Mouse (Mus musculus) neural tube, embryonic 14.5 days (tissue): ENCODE measurements around the gene Csnk2a2. TPM values are rescaled to one million over a fixed set of nuclear protein-coding genes. Genes with fewer than 3 reads are reported as not detected.

ENCODE experiments used
- ATAC-seq: fragments of 200-750 bp; cut with Nextera tagmentation; 2 replicates; pipeline ENCODE4 v1.8.0; 2017; ENCODE audit warnings: low read depth, mild to moderate bottlenecking, moderate TSS enrichment, moderate library complexity
- H3K27ac ChIP-seq: fragments of 300-500 bp; sonication (generic); 2 replicates; pipeline ENCODE4 v1.5.1; 2014; ENCODE audit warnings: low read depth, mild to moderate bottlenecking, control low read depth, low read length, moderate library complexity, mixed read lengths
- H3K27me3 ChIP-seq: fragments of 300-500 bp; sonication (generic); 2 replicates; pipeline ENCODE4 v1.6.1; 2014; ENCODE audit warnings: low read length; ENCODE audit not compliant: control insufficient read depth, insufficient read depth
- H3K36me3 ChIP-seq: fragments of 300-500 bp; sonication (generic); 2 replicates; pipeline ENCODE4 v1.6.1; 2014; ENCODE audit warnings: low read length, mixed read lengths; ENCODE audit not compliant: control insufficient read depth, insufficient read depth
- H3K4me1 ChIP-seq: fragments of 300-500 bp; sonication (generic); 2 replicates; pipeline ENCODE4 v1.6.1; 2014; ENCODE audit warnings: low read length; ENCODE audit not compliant: control insufficient read depth, insufficient read depth
- H3K4me2 ChIP-seq: fragments of 300-500 bp; sonication (generic); 2 replicates; pipeline ENCODE4 v1.6.1; 2014; ENCODE audit warnings: mild to moderate bottlenecking, low read depth, low read length, control low read depth
- H3K4me3 ChIP-seq: fragments of 300-500 bp; sonication (generic); 2 replicates; pipeline ENCODE4 v1.5.1; 2014; ENCODE audit warnings: low read depth, low read length, control low read depth, mixed read lengths
- H3K9ac ChIP-seq: fragments of 300-500 bp; sonication (generic); replicated peaks from 2 replicates; pipeline ENCODE4 v1.6.1; 2014; ENCODE audit warnings: low read depth, mild to moderate bottlenecking, control low read depth, low read length, mixed read lengths
- H3K9me3 ChIP-seq: fragments of 300-500 bp; sonication (generic); 2 replicates; pipeline ENCODE4 v1.6.1; 2016; ENCODE audit warnings: low read length; ENCODE audit not compliant: control insufficient read depth
- WGBS: fragments of 180-500 bp; shearing (Covaris S2); extraction: QIAGEN DNeasy Blood & Tissue Kit; methylation state at CpG from one replicate; pipeline ENCODE4 v1.1.7; 2014; 5-methylcytosine and 5-hydroxymethylcytosine counted together
- polyA plus RNA-seq: library from polyadenylated mRNA; unstranded; fragments of >200 nt; fragmentation: Nextera tagmentation; extraction: Ambion mirVana; gene quantifications from 2 replicates; pipeline ENCODE4 v1.2.1, GENCODE M21; 2014

Gene Csnk2a2
- polyA plus RNA-seq, result 16.1 and 16.7 TPM in 2 replicates

- Histone ChIP-seq H3K4me3 (peak within 1 kb of the TSS; percentile 84), H3K9ac (peak within 1 kb of the TSS; percentile 98), H3K27me3 (no peaks in the 10 kb centered on the region), H3K4me1 (peaks cover 6% of the 10 kb centered on the region), H3K27ac (0 out of 2 replicates have a peak within 1 kb of the TSS, but pooled peaks have one; percentile 23), H3K4me2 (peak within 1 kb of the TSS; percentile 50), H3K36me3 (peaks cover 9% of the 10 kb centered on the region), H3K9me3 (no peaks in the 10 kb centered on the region)
- ATAC-seq, result no peak
- 80% methylated on average over 5 of the region's 5 CpGs for WGBS
Observed at GRCm38 (mm10) chr8:95490006-95490405, at the start of gene Csnk2a2. TSS of gene Csnk2a2 (minus strand) at chr8:95490039.

- no peak overlapping the region for H3K4me3 ChIP-seq
- no peak overlapping the region for H3K9ac ChIP-seq
- no peaks in the 10 kb centered on the region for H3K4me1 ChIP-seq
- H3K4me2 ChIP-seq, result no peak overlapping the region
- 81% methylated on average over 5 of the region's 5 CpGs for WGBS
- H3K9me3 ChIP-seq, result no peaks in the 10 kb centered on the region
- no peaks in the 10 kb centered on the region for H3K27me3 ChIP-seq
- no peak for ATAC-seq
- H3K27ac ChIP-seq, result no peak overlapping the region
- no peaks in the 10 kb centered on the region for H3K36me3 ChIP-seq
Observed at GRCm38 (mm10) chr8:95539487-95539886, 49.6 kb upstream of the Csnk2a2 start.

DNA sequence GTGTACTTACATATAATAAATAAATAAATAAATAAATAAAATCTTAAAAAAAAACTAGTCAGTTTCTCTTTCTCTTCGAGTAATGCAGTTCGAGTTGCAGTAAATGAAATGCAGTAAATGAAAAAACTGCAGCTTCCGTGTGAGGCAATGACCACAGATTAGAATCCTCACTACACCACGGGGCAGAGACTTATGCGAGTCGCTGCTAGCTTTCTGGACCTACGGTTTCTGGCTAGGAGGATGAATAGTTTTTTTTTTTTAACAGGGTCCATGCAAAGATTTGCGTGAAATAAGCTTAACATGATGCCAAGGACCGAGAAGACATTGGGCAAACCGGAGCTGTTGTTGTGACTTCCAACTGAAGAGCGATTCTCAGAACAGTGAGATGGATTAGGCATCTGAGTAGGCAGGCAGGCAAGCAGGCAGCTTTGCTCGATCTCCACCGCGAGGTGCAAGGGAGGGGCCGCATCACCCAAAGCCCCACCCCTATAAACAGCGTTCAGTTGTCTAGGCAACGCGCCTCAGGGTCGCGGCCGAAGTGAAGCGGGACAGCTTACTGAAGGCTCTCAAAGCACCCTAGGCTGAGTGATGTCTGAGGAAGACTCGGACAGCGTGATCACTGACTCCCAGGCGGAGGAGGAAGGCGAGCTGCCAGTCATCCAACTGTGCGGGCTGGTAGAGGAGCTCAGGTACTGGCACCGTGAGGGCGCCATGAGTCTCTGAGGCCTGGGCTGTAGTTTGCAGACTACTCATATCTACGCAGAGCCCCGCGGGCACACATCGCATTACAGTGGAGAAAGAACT lies 43.9 kb upstream of the Csnk2a2 start, which contains the start of gene Ccdc113:
Gene Ccdc113 (plus strand): TSS at position 502 of the 804 bp plus-strand sequence.
- peak within 1 kb of the TSS; percentile 59 for H3K4me2 ChIP-seq
- 7% methylated on average over 33 of the region's 33 CpGs for WGBS
- peak; percentile 91 for ATAC-seq
- H3K36me3 ChIP-seq, result no peaks in the 10 kb centered on the region
- no peaks in the 10 kb centered on the region for H3K4me1 ChIP-seq
- peak within 1 kb of the TSS; percentile 35 for H3K4me3 ChIP-seq
- H3K27me3 ChIP-seq, result no peaks in the 10 kb centered on the region
- H3K9ac ChIP-seq, result no peak within 1 kb of the TSS; the same call in 1 of the 2 replicates
- H3K9me3 ChIP-seq, result no peaks in the 10 kb centered on the region
- H3K27ac ChIP-seq, result no peak within 1 kb of the TSS

DNA sequence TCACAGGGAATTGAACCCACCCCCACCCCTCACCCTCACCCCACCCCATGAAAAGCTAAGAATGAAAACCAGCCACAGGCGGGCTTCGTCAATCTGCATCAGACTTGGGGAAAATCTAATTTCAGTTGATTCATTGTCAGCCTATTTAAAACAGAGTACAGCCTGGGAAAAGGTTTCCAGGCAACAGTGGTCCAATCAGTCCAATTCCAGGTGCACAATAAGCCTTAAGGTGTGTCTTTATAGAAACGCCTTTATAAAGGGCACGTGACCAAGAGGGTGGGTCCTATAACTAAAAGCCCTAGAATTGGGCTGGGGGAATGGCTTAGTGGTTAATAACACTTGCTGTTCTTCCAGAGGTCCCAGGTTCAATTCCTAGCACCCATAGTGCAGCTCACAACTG lies 42.4 kb upstream of the Csnk2a2 start:
- Histone ChIP-seq H3K27me3 (no peaks in the 10 kb centered on the region), H3K9ac (no peak overlapping the region), H3K4me3 (no peak overlapping the region), H3K36me3 (no peaks in the 10 kb centered on the region), H3K4me1 (no peaks in the 10 kb centered on the region), H3K4me2 (no peak overlapping the region), H3K9me3 (no peaks in the 10 kb centered on the region), H3K27ac (no peak overlapping the region)
- ATAC-seq, result no peak
- 64% methylated on average over 4 of the region's 4 CpGs for WGBS

DNA sequence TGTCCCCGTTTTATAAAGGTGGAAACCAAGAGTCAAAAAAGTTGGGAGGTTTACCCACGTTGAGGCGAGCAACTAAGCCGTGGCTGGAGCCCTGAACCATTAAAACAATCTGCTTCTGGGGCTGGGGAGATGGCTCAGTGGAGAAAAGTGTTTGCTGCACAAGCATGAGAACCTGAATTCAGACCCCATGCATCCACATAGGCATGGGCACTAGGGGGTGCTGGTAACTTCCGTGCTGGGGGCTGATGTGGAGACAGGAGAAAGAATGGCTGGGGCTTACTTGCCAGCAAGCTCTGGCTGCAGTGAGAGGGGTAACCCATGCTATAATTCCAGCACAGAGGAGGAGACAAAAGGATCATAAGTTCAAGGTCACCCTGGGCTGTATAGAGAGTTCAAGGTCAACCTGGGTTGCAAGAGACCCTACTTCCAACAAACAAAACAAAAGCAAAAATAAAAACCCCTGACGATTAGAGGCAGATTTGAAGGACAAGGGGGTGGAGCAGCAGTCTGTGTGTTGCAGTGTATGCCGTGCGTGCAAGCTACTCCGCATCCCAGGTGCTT lies 39.0 kb upstream of the Csnk2a2 start:
- H3K27ac ChIP-seq, result no peak overlapping the region
- no peaks in the 10 kb centered on the region for H3K36me3 ChIP-seq
- 69% methylated on average over 9 of the region's 9 CpGs for WGBS
- no peaks in the 10 kb centered on the region for H3K9me3 ChIP-seq
- no peak overlapping the region for H3K9ac ChIP-seq
- ATAC-seq, result no peak
- H3K4me1 ChIP-seq, result no peaks in the 10 kb centered on the region
- H3K4me3 ChIP-seq, result no peak overlapping the region
- no peaks in the 10 kb centered on the region for H3K27me3 ChIP-seq
- H3K4me2 ChIP-seq, result no peak overlapping the region

DNA sequence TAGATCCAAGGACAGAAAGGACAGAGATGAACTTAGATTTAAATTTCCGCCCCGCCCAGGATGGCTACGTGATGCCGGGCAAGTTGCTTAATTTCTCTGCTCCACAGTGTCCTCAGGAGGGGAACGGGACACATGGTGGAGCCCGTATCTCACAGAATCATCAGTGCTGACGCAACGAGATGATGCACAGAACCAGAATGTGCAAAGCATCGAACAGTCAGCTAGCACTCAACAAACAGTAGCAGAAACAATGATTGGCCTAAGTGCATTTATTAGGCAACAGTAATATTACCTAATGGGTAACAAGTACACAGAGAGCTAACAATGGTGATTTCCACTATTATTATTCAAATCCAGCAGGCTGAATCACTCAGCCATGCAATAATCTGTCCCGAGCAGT lies 38.4 kb upstream of the Csnk2a2 start:
- Histone ChIP-seq H3K9ac (no peak overlapping the region), H3K4me2 (no peak overlapping the region), H3K27me3 (no peaks in the 10 kb centered on the region), H3K9me3 (no peaks in the 10 kb centered on the region), H3K4me3 (no peak overlapping the region), H3K36me3 (no peaks in the 10 kb centered on the region), H3K4me1 (no peaks in the 10 kb centered on the region), H3K27ac (no peak overlapping the region)
- 81% methylated on average over 10 of the region's 10 CpGs for WGBS
- ATAC-seq, result no peak

DNA sequence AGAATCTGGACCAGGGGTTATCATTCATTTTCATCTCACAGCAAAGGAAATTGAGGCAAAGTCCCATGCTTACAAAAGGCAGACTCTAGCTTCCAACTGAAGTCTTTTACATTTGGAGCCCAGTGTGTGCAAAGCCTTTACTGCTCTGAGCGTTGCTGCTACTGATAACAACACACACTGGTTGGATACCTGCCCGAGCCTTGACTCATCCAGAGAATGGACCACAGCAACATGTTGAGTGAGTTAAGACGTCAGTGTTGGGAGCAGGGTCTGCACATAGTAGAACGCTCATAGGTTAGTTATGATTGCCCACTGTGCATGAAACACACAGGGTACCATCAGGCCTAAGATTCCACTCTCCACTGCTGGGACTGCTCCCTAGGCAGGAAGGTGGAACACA lies 34.2 kb upstream of the Csnk2a2 start:
- H3K4me3 ChIP-seq, result no peak overlapping the region
- no peak overlapping the region for H3K9ac ChIP-seq
- no peak overlapping the region for H3K27ac ChIP-seq
- 93% methylated on average over 4 of the region's 4 CpGs for WGBS
- H3K36me3 ChIP-seq, result no peaks in the 10 kb centered on the region
- H3K9me3 ChIP-seq, result no peaks in the 10 kb centered on the region
- H3K27me3 ChIP-seq, result no peaks in the 10 kb centered on the region
- no peak overlapping the region for H3K4me2 ChIP-seq
- ATAC-seq, result no peak
- H3K4me1 ChIP-seq, result no peaks in the 10 kb centered on the region

GRCm38 (mm10) chr8:95516928-95517327 lies 27.1 kb upstream of the Csnk2a2 start:
- 96% methylated on average over 6 of the region's 6 CpGs for WGBS
- no peak overlapping the region for H3K9ac ChIP-seq

DNA sequence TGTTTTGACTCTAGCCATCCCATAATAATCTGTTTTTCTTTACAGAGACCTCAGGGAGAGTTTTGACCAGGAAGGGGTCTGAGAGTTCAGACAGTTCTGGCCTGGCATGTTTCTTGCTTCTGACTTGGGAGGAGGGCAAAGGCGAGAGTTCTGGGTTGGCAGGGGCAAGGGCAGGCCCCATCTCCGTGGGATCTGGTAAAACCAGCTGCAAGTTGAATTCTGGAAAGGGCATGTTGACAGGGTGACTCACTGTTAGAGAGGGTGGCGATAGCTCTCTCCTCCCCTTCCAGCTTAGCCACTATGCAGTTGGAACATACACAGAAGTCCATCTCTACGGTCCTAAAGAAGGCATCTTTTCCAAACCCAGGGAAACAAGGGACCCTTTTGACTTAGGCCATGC lies 23.4 kb upstream of the Csnk2a2 start:
- Histone ChIP-seq H3K27ac (no peak overlapping the region), H3K4me2 (no peak overlapping the region), H3K4me3 (no peak overlapping the region), H3K9ac (no peak overlapping the region), H3K9me3 (no peaks in the 10 kb centered on the region), H3K4me1 (no peaks in the 10 kb centered on the region), H3K27me3 (no peaks in the 10 kb centered on the region), H3K36me3 (no peaks in the 10 kb centered on the region)
- ATAC-seq, result no peak
- 85% methylated on average over 4 of the region's 4 CpGs for WGBS

More at GRCm38 (mm10) chr8:95516928-95517327, 27.1 kb upstream of the Csnk2a2 start:
- no peak overlapping the region for H3K4me2 ChIP-seq
- no peaks in the 10 kb centered on the region for H3K4me1 ChIP-seq
- no peaks in the 10 kb centered on the region for H3K27me3 ChIP-seq
- no peaks in the 10 kb centered on the region for H3K36me3 ChIP-seq
- H3K9me3 ChIP-seq, result no peaks in the 10 kb centered on the region
- no peak overlapping the region for H3K4me3 ChIP-seq
- H3K27ac ChIP-seq, result no peak overlapping the region
- ATAC-seq, result no peak
